Mouse (Mus musculus) thymus, adult 18-20 months (tissue): Measurements from ENCODE around the gene Btk.
A peak's percentile ranks its signal among the peaks of the same experiment; 100 is the strongest.

Experiments
- DNase-seq, 2 experiments: peaks; one replicate each; pipeline ENCODE4 v3.0.0; 2022; ENCODE audit warnings: mixed read lengths in 2 of 2

Btk gene

DNA sequence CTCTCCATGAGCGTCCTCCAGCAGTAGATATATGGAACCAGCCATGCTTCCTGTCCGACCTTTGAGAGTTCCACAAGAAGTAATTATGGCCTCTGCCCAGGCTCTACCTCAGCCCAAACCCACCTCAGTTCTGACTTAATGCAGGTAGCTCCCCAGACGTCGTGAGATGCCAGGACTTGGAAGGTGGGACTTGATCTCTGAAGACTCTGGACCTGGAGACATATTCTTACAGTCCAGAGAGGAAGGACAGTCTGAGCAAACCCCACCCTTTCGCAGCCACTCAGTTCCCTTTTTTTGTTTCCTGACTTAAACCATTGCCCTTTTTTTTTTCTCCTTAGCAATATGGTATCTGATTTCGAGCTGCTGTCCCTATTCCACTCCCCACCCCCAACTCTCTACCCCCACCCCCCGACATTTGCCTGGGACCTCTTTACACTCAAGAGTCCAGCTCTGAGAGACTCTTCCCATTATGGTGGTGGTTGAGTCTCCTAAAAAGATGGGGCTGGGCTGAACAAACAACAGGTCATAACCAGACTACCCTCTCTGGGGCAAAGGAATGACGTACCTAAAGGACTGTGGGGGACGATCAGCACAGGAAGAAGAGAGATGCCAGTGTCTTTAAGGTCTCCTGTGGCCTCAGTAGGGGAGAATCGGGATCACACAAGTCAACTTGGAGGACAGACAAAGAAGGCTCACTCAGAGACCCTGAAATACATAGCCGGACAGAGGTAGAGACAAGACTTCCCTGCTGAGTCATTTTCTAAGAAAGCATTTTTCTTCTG lies at the start of gene Btk:
TSS of gene Btk (minus strand) at position 683 of the 782 bp plus-strand sequence.
- DNase-seq = no peak

DNA sequence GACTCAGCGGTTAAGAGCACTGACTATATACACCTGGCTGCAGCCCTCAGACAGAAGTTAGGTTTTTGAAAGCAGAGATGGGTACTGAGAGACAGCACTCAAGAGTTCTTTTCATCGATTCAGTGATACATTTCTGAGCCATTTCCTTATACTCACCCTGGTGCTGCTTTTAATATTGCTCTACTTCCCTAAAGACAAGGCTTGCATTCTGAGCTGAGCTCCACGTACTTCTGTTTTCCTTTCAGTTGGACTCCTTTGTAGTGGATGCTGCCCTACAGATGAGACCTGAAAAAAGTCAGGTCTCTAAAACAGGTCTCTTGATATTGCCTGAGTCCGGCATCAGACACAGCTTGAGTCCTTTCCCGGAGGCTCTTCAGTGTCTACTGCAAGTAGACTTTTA lies 49.3 kb upstream of the Btk start:
- no peak for DNase-seq

DNA sequence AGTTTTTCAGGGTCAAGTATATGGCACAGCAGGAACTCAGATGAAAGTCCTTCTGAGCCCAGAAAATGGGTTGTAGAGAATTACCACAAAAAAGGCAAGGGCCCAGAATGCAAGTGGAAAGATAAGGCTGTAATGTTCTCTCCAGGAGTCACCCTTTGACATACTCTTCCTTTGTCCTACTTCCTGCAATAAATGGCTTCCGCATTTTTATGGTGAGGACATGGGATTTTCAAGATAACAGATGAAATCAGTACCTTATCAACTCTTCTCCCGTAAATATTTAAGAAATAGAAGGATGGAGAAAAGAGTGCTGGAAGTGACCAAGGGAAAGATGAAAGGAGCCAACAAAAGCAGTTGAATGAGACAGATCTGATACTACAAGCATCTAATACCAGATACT lies 44.8 kb upstream of the Btk start:
- no peak for DNase-seq

DNA sequence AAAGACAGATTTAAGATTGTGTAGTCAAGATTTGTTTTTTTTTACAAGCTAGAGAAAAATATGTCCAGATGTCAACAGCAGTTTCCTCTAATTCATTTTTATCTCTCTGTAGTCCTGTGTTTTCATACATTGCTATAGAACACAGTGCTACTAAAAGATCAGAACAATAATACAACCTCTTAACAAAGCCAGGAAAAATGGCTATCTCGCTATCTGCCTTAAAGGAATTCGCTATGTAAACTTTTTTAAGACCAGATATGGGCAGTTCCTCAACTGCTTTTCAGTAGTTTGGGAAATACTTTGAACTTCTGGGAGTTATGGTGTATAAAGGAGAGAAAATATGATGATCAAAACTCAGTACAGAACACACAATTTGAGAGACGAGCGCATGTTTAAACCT lies 40.0 kb upstream of the Btk start:
- no peak for DNase-seq

DNA sequence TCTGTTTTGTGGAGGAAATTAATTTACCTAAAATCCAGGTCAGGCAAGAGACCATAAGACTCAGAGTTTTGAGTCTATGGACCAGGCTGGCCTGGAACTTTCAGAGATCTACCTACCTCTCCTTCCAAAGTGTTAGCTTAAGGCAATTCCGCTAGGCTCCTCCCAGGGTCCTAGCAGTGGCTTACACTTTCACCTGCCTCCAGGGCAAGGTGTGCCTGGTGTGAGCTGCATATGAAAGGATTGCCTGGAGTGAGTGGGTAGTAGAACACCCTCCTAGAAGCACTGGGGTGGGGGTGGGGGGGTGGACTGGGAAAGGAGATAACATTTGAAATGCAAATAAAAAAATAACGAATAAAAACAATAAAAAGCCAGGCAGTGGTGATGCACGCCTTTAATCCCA lies 38.3 kb upstream of the Btk start:
- no peak for DNase-seq

DNA sequence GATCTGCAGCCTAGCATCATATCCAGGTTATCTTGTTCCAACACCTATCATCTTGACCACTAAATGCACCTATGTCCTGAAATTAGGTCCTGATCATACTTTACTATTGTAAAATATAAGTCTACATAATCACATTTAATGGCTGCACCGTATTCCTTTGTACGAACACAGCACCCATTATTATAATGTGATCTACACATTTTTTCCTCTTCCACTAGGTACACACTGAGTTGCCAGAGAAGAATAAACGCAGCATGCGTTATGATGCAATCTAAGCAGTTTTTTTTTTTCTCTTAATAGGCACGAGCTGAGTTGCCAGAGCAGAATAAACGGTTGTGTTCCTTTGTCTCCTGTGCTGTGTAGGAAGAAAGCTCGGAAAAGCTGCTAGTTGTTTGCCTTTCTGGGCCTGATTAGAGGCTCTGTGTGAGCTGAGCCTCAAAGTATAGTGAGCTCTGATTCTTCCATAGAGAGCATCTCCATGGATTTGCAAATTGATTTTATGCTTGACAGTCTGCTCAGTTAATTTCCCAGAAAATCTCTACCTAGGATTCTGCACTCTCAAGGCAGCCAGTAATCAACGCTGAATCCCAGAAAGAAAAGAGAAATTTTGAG lies 37.0 kb upstream of the Btk start:
- no peak for DNase-seq

DNA sequence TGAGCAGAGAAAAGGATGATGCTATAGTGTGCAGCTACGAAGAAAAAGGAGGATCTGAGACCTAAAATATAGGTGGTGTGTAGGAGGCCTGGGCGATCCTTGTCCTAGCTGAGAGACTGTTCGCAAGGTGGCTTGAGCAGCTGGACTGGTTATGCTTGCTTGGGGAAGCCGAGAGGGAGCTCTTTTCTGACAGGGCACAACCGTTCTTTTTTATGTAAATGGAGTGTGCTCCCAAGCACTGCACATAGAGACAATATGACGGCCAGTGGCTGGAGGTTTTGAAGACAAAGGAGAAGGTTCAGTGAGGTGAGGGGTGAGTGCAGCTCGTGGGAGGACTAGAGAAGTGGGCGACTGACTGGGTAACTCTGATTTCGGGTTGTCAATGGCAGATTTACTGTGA lies 36.3 kb upstream of the Btk start:
- no peak for DNase-seq

DNA sequence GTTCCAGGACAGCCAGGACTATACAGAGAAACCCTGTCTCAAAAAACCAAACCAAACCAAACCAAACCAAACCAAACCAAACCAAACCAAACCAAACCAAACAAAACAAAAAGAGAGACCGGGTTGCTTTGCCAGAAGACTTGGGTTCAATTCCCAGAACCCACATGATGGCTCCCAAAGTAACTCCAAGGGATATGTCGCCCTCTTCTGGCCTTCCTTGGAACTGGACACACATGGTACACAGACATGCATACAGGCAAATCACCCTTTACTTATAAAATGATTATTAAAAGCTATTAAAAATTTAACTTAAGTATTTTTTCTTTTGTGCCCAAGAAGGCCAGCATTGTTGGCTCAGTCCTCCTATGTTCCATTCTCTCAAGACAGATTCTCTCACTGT lies 30.9 kb upstream of the Btk start:
- no peak for DNase-seq

DNA sequence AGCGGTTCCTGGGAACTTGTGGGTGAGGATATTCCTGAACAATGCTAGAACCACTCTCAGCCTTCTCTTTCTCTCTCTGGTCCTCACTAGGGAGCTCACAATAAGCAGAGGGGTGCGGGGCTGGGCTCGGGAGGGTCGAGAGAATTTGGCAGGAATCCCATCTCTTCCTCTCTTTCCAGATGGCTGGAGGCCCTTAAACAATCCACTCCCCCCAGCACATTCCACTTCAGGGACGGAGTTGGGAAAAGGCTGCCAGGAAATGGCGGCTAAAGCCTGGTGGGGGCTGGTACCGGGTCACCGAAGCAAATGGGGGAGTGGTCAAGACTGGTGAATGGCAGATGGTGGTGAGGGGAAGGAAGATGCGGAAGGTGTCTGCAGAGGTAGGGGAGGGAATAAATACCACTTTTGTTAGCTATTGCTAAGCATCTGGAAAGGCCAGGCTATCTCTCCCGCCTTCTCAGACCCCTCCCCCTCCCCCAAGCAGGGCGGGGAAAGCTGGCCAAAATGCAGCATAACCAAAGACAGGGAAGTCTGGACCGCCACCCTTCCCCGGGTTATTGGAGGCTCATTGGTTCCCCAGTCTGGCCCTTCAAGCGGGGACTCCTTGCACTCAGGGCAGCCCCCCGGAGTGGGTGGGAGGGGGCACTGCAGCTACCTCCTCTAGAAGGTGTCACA lies 29.1 kb upstream of the Btk start:
- no peak for DNase-seq

DNA sequence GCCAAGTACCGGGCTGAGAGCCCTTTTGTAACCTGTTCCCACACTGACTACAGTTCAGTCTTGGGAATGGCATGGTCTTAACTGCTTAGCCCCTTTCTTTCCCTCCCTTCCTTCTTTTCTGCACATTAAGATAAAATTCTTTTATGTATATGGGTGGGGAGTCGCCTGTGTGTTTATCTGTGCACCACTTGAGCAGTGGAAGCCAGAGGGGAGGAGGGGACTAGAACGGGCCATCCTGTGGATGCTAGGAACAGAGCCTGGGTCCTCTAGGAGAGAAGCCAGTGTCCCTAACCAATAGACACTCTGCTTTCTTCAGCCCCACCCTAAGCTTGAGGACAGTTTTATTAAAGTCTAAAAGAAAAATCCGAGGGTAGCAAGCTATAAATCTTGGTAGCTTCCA lies 27.6 kb upstream of the Btk start:
- DNase-seq = no peak

DNA sequence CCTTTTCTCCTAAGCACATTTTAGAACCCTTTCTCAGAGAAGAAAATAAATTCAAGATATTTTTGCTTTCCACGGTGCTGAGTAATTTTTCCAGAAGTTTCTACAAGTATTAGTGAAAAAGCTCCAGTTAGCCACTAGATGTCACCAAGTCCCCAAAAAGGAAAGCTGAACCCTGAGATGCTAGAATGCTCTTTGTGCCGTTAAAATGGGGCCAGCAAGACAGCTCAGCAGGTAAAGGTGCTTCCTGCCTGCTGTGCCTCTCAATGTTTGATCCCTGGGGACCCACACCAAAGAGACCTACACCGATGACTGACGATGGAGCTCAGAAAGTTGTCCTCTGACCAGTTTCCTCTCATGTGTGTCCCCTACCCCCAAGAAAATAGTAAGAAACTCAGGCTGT lies 26.1 kb upstream of the Btk start:
- no peak for DNase-seq

DNA sequence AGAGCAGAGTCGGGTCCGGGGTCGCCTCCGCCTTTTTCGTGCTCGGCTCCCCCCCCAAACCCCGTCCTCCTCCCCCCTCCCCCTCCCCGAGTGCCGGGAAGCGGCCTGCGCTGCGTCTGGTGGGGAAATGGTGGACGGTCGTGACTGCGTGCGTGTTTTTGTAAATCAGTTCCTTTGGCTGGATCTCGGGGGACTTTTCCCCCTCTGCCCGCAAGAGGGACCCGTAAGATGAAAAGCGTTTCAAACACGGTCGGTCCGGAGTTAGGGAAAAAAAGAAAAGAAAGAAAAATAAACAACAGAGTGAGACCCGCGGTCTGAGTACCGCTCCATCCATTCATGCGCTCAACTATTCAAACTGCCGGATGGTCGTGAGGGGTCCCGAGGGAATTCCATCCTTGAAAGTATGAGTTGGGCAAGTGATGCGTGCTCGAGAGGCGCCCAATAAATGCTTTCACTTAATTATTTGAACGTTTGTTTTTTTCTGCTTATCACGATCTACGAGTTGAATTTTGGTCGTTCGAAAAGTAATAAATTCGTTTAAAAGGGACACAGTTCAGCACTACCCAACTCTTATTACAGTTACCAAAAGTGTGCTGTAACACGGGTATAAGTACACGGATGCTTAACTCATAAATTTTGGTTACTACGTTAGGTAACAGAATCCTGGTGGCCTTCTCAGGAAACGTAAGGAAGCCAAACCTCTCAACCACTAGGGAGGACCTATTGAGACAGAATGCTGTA lies 18.2 kb upstream of the Btk start:
- no peak for DNase-seq

DNA sequence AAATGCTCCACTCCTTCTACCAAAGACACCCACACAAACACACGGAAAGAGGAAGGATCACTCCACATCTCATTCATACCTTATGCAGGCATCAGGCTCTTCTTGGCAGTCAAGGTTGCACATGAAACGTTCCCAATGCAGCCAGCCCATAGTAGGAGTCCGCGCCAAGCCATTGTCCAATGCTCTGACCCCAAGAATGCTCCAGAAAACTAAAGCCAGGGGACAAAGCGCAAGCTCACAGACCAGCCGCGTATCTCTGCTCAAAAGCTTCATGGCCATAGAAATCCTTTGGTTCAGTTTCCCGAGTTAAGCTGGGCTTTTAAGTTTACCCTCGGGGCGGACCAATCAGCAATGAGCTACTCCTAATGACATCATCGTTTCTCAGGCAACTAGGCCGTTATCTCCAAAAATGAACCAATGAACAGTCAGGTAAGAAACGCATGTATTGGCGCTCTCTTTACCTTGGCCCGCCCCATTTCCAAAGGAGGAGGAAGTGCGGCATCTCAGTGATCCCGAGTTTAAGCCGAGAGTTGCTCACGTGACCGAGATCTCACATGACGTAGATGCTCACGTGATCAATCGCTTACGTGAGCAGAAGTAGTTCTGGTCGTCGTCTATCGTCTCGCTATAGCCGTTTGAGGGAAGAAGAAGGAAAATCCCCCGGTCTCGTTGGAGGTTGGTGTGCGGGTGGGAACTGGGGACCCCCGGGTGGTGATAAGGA lies 17.4 kb upstream of the Btk start, which contains the start of the genes Gla and Hnrnph2:
TSS of gene Gla (minus strand) at position 467 of the 721 bp plus-strand sequence.
TSS of gene Hnrnph2 (plus strand) at position 521 of the 721 bp plus-strand sequence.
- DNase-seq = peak; percentile 76 to 85

DNA sequence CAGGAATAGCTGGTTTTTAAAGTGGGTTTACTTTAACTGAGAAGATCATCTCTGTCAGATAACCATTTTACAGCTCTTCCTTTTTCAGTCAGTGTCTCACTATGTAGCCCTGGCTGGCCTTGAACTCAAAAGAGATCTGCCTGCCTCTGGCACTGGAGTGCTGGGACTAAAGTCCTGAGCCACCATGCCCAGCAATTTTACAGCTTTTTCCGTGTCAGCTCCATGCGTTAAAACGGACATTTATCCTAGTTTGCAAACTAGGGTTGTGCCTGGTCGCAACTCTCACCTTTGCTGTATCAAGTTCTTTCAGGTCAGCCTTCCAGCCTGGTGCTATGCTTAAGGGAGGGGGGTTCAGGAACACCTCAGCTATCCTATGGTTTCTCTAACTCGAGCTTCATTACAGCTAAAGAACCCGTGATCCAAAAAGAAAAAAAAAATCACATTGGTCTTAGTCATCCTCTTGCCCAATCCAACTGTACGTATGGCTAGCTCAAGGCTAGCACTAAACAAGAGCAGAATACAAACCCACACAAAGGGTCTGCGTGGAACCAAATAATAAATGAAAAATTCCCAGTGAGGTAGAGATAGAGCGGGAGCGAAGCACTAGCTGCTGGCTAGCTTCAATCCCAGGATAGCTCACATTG lies 16.7 kb upstream of the Btk start:
- no peak for DNase-seq

DNA sequence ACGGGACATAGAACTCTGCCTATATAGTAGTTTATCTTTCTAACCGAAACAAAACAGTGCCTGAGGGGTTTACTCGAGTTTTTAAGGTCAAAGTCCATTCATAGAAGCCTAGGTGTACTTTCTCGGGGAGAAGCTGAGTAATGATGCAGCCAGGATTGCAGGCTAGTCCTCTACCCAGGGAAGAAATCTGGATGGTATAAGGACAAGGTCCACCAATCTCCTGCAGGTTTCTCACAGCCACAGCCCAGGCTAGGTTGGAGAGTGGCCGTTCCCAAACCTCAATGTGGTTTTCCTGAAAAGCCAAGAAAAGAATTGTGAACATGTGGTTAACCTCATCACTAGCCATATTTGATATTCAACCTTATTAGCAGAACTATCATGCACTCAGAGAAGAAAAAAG lies 6.5 kb upstream of the Btk start:
- DNase-seq = no peak

DNA sequence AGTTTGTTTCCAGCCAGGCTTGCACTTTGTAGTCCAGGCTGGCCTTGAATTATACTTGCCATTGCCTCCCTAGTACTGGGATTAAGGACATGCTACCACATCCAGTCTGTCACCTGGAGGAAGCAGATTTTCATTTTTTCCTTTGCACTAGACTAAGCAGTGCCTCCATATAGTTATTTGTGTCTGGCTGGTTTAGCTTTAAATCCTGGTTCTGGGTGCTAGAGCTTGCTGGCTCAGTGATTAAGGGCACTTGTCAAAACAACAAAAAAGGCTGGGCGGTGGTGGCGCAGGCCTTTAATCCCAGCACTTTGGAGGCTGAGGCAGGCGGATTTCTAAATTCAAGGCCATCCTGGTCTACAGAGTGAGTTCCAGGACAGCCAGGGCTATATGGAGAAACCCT lies 5.6 kb upstream of the Btk start:
- no peak for DNase-seq

DNA sequence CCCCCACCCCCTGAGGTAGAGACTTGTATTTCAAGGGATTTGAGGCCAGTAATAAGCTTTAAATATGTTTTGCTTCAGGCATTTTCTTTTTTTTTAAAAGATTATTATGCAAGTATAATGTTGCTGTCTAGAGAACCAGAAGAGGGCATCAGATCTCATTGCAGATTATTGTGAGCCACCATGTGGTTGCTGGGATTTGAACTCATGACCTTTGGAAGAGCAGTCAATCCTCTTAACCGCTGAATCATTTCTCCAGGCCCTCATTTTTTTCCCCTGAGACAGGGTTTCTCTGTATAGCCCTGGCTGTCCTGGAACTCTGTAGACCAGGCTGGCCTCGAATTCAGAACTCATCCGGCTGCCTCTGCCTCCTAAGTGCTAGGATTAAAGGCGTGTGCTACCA lies 4.9 kb upstream of the Btk start:
- no peak for DNase-seq

DNA sequence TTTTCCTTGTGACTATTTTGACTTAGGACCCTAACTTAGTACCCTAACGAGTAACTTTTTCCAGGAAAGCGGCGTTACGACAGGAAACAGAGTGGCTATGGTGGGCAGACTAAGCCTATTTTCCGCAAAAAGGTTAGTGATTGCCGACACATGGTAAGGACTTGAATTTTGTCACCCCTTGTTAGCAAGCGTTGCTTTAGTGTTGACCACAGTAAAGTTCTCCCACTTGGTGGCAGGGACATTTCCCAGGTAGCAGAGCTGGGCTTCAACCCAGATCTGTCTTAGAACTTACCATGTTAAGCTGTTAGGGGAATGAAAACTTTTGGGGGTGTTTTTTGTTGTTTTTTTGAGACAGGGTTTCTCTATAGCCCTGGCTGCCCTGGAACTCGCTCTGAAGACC lies 3.1 kb upstream of the Btk start:
- no peak for DNase-seq

DNA sequence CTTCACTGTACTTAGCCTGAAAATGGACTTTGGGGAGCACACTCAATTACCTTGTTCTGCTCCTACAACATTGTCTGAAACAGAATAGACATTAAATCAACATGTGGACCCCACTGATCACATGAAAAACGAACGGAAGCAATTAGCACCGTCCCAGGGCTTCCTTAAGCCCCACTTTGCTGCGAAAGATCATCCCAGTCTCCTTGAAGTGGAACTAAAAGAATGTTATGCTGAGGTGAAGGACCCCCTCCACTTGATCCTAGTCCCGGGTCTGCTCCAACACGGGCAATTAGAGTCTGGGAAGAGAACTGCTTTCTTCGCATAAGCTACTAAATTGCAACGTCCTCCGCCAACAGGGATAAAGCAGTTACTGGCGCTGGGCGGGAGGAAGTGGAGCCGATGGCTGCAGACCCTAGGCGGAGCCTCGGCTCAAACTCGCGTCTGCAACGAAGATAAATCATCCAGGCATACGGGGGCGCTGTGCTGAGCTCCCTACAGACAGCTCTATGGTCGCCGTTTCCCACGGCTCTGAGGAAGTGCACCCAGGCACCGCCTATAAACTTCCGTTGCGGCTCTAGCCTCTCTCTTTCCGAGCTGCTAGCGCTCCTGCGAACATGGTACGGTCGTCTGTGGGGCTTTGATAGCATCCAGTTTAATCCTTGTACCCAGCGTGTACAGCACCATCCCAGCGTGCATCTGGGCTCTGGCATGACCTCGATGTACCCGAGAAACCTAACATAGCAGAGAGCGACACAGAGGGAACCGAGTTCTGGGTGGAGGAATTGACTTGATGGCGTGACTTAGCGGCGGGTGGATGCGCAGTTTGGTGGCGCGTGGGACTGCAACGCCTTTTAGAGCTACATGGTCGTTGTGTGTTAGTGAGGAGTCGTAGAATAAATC lies 2.0 kb upstream of the Btk start, which contains the start of gene Rpl36a:
TSS of gene Rpl36a (plus strand) at position 552 of the 900 bp plus-strand sequence.
- peak; percentile 80 to 85 for DNase-seq

DNA sequence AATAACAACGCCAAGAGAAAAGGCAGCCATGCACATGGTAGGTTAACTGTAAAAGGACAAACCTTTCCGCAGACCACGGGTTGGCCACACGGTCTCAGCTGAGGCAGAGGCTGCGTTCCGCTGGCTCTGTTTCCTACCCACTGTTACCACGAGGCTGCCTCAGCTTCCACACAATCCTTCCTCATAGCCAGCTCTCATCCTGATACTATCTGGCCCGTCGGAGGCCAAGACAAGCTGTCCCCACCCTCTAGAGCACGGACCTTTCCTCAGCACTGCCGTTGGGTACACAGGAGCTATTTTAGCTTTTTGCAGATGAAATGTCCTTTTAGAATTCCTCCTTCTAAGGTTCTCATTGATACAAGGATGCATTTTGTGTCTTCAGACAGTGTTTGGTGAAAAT lies 1.1 kb downstream of the Btk start:
- DNase-seq = no peak
